Mouse (Mus musculus) adrenal gland, postnatal 25 days (tissue): ENCODE measurements around the gene Gpr62. TPM values are rescaled to one million over a fixed set of nuclear protein-coding genes. Genes with fewer than 3 reads are reported as not detected.
"Not testable (repeated sequence)": the region's sequence is repeated elsewhere in the genome, so short reads cannot be mapped to it uniquely, and the experiment has no call there.

Experiments
- DNase-seq: peaks from one replicate; pipeline ENCODE4 v3.0.0; 2021; ENCODE audit warnings: mixed read lengths
- long read RNA-seq: library from polyadenylated mRNA; stranded (forward); transcript quantifications from one replicate; pipeline ENCODE4 v2.0.0, GENCODE M21; 2021
- total RNA-seq: library from RNA; stranded (reverse); gene quantifications from 2 replicates; pipeline ENCODE4 v1.2.3, GENCODE M21; 2021

The Gpr62 gene
- total RNA-seq, result 0.21 TPM in 1 of 2 replicates, not detected in the other
- long read RNA-seq, result 0 reads

DNA sequence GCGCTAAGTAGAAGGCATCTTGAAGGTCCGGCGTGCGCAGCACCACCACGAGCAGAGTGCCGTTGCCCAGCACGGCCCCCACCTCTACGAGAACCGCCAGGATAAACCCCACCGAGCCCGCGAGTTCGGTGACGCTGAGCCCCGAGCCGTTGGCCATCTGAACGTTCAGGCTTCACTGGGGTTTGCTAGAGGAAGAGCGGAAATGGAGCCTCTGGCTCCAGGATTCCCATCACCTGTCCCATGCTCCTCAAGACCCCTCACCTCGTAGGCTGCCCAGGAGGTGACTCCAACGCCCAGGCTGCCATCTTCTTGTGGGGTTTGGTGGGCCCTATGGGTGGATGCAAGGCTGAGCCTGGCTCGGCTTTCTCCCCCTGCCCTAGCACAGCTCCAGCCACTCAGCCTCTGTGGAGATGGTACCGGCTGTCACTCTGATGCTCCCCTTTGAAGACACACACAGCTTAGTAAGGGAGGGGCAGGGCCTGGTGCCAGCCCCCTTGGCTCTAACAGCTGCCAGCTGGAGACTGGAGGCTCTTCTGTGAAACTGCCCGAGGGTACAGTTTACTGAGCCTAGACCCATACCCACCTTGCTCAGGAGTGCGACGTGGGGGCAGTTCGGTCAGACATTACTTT, at the start of gene Gpr62:
TSS of gene Gpr62 (minus strand) at position 368 of the 630 bp plus-strand sequence.
- peak; percentile 28 for DNase-seq

DNA sequence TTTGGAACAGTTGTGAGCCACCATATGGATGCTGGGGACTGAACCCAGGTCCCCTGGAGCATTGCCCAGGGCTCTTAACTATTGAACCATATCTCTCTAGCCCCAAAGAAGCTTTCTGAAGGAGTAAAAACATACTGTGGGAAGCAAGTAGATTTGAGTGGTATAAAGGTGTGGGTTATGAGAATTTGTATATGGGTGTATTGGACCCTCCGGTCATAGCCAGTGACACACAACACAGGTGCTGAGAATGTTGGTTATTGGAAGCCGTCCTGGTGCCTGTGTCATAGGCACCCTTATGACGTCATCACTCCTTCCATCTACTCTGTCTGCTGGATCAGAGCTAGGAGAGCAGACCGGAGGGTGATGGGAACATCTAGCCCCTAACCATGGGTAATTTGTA, 48.5 kb upstream of the Gpr62 start, which contains the start of gene Iqcf5:
TSS of gene Iqcf5 (plus strand) at position 301 of the 400 bp plus-strand sequence.
- no peak for DNase-seq

DNA sequence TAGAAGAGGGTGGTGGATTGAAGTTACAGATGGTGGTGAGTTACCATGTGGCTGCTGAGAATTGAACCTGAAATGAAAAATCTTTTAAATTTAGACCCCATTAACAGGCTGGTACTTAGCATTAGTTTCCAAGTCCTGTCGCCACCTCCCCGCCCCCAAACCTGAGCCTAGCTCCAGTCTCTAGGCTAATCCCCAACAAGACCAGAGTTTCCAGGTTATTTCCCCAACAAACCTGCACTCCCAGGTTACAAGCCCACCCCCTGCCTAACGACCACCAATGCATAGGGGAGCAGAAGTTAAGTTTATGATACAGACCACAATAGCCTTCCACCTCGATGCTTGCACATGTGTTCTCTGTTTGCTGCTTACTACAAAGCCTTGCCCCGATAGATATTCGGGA, 47.8 kb upstream of the Gpr62 start:
- no peak for DNase-seq

DNA sequence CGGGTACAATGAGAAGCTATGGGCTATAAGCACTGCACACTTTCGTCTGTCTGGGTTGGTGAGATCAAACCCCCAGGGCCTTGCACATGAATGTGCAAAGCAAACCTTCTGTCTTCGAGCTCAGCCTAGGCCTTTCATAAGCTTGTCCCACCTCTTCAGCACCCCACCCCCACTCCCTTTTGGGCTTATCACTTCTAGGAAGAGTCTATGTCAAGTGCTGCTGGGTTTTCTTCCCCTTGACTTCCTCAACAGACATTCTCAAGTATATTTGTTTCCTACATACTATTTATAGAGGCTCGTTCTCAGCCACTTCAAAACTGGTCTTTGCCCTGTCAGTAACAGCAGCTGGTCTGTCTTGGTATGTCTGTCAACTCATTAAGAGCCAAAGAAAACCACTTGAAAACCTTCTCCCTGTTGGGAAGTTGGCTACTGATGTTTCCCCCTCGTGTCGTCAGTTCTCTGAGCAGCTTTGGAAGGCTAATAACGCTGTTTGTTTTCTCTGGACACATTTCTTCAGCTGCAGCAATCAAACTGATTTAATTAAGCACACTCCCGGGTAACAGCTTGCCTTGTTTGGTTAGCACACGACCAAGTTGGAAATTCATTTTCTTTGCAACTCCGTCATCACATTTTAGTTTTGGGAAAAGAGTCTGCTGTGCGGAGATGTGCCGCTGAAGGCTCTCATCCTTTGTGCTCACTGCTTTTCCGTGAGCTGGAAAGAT, 47.2 kb upstream of the Gpr62 start:
- no peak for DNase-seq

DNA sequence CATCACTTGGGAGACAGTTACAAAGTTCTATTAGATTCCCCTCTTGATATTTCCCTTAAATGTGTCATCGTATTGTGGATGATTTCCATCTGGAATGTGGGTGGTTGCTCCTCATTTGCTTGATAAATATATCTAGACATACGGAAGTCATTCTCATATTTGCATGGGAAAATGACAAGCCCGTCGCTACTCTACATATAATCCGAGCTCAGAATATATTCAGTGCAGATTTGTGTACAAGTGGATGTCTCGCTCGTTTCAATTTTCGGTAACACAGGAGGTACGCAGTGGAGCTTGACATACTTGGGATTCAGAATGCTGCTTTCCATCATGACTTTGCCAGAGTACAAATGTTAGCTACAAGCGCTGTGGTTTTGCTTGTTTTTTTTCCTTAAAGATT, 43.6 kb upstream of the Gpr62 start:
- no peak for DNase-seq

DNA sequence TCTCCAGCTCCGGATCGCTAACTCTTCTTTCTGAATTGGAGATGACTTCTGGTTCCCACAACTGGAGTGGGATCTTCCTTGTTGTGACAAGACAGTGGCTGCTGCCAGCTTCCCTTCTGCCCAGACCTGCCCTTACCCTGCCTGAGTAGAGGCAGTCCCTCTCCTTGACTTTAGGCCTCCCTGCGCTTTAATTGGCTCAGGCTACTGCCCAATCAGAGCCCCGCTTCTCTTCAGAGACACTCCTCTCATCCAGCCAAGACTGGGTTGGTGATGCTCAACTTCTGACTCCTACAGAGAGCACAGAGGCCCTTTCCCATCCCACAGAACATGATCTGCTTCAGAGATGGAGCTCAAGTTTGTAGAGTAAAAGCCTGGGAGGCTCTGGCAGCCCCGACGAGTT, 38.5 kb upstream of the Gpr62 start:
- DNase-seq, result no peak

DNA sequence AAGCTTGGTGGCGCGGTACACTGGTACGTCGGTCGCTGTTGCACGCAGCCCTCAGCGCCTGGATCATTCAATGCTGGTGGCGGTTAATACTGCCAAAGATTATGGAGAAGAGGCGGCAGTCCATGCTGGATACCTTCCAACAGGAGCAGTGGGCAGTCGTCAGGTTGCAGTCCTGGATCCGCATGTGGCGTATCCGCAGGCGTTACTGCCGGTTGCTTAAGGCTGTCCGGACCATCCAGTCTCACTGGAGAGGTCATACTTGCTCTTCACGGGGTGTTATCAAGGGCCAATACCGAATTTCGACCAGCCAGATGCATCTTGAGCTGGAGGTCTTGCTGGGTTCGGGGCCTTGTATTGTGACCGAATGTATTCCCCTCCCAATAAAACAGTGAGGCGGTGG, 36.1 kb upstream of the Gpr62 start:
- DNase-seq, result no peak

DNA sequence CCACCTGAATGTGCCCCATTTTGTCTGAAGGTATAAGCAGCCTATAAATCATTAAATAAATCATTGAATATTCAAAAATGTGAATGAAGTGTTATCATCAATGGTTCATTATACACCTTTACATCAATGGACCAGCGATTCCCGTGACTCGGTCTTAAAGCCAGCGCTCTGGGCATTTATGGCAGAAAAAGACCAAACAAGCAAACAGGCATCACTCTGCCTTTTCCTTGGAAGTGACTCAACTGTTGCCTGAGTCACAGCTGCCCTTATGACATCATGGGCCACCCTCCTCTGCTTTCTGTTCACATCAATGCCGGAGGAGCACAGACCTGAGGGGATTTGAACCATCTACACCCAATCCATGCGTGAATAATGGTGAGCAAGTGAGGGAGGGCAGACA, 33.9 kb upstream of the Gpr62 start, which contains the start of gene Iqcf1:
TSS of gene Iqcf1 (plus strand) at position 301 of the 400 bp plus-strand sequence.
- no peak for DNase-seq

DNA sequence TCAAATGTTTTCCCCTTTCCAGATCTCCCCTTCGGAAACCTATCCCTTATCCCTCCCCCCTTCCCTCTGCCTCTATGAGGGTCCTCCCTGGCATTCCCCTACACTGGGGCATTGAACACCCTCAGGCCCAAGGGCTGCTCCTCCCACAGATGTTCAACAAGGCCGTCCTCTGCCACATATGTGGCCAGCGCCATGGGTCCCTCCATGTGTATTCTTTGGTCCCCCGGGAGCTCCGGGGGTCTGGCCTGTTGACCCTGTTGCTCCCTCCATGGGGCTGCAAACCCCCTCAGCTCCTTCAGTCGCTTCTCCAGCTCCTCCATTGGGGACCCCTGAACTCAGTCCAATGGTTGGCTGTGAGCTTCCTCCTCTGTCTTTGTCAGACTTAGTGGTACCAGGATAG, 21.9 kb upstream of the Gpr62 start:
- DNase-seq, result not testable (repeated sequence)

DNA sequence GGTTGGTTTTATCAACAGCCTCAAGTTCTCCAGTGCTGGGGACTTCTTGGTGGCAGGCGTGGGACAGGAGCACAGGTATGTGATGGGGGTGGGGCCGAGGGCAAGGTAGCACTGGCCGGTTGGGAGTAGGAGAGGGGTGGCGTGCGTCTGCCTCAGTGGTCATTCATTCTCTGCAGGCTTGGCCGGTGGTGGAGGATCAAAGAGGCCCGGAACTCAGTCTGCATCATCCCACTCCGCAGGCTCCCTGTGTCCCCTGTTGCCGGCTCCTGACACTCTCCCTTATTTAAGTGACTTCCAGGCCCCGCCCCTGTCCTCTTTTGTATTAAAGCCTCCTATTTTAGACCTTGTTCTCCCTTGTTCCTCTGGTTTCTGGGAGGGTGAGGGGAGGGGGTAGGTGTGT, 19.3 kb upstream of the Gpr62 start:
- no peak for DNase-seq

DNA sequence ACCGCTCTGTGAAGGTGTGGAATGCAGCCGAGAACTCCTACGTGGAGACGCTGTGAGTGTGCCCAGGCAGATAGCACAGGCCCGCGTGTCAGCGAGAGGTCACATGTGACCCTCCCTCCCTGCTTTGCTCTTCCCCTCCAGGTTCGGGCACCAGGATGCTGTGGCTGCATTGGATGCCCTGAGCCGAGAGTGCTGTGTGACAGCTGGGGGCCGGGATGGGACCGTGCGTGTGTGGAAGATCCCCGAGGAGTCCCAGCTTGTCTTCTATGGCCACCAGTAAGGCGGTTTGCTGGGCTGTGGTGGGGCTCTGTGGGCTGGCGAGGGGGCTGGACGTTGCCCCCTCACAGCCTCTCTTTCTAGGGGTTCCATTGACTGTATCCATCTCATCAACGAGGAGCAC, 17.9 kb upstream of the Gpr62 start:
- no peak for DNase-seq

DNA sequence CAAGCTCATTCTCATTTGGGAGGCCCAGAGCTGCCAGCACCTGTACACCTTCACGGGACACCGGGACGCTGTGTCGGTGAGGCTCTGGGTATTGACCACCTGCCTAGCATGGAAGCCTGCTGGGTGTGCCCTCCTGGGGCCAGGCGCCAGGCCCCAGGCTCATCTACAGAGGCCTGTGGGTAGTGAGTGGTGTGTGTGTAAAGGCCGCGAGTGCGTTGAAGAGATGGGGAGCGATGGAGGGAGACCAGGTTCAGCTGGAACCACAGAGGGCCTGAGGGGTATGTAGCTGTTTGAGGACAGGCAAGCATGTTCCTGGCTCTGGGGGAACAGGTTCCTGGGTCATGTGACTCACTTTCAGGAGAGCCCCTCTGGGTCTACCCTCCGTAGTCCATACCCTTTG, 17.4 kb upstream of the Gpr62 start:
- no peak for DNase-seq

DNA sequence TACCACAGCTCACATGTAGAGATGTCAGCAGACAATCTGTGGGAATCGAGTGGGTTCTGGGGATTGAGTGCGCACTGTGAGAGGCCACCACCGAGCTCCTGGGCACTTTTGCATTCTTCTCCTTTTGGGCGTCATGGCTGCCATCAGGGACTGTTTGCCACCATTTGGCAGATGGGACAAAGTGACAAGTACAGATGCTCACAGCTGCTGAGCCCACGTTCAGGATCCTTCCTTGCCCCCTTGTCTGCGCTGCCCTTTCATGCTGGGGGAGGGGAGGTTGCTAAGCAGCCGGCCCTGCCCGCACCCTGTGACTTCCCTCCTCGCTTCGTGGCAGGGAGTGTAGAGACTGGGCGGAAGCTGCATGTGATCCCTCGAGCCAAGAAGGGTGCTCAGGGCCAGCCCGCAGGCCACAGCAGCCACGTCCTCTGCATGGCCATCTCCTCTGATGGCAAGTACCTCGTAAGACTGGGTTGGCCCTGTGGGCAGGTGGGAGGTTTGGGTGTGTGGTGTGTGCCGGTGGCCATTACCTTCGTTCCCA, 16.9 kb upstream of the Gpr62 start:
- DNase-seq, result no peak

DNA sequence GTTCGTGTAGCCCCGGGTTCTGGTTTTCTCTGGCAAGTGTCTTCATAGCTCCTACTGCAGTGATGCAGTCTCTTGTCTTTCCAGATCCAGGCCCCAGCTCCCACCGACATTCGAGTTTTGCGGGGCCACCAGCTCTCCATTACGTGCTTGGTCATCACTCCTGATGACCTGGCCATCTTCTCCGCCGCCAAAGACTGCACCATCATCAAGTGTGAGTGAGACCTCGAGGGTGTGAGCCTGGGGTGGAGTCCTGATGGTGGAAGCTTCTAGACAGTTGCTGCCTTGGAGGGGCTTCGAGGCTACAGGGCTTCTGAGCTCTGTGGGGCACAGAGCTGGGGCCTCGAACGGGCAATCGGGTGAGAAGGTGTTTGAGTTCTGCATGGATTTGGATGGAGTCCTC, 15.9 kb upstream of the Gpr62 start:
- DNase-seq, result no peak

DNA sequence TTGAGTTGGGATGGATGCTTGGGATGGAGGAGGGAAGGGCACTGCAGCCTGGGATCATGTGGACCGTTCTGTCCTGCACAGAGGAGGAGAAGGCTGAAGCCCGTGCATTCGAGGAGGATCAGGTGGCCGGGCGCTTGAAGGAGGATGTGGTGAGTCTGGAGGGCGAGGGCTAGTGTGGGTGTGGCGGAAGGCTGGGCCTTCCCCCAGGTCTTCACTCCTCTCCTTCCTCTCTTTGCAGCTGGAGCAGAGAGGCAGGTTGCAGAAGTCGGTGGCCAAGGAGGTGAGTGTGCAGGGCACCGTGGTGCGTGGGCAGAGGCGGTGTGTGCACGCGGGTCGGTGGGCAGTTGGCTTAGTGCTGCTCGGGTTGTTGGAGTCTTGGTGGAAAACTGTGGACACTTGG, 15.3 kb upstream of the Gpr62 start:
- no peak for DNase-seq

DNA sequence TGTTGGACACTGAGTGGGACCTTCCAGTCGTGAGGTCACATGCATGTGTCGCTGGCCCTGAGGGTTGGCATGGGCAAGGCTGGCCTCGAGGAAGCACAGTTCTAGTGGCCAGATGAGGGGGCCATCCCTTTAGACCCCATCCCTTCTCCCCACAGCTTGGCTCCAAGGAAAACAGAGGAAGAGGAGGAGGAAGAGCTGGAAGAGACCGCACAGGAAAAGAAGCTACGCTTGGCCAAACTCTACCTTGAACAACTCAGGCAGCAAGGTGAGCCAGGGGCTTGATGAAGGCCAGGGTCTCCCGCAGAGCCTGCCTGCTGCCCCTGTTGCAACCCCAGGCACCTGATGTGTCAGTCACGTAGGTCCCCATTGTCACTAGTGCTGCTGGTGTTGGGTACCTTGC, 14.8 kb upstream of the Gpr62 start:
- no peak for DNase-seq

DNA sequence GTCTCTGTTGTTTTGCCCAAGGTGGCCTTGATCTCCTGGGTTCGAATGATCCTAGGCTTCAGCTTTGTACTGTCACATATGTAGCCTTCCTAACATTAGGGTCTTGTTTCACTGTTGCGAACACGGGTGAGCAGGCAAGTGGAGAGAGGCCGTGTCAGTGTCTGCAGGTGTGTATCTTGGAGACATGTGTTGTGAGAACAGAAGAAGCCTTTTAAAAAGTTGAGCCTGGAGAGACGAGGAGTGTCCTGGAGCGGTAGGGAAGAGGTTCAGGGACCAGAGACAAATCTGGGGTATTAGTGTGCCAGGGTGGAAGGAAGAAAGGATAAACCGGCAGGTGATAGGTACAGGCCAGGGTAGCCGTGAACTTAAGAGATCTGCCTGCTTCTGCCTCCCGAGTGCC, 12.4 kb upstream of the Gpr62 start:
- no peak for DNase-seq

DNA sequence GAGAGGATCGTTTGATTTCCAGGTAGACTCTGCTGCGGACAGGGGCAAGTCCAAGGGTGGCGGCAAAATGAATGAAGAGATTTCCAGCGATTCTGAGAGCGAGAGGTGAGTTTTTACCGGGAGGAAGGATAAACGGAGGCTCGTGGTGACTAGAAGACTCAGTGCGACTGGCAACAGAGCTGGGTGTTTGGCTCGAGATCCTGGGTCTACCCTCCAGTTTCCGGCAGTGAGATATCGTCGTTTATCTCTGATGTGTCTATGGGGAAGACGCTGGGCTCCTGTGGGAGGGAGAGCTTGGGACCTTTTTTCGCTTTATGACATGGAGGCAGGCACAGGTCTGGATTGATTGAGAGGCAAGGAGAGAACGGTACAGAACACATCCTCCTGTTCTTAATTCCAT, 11.9 kb upstream of the Gpr62 start:
- DNase-seq, result no peak

DNA sequence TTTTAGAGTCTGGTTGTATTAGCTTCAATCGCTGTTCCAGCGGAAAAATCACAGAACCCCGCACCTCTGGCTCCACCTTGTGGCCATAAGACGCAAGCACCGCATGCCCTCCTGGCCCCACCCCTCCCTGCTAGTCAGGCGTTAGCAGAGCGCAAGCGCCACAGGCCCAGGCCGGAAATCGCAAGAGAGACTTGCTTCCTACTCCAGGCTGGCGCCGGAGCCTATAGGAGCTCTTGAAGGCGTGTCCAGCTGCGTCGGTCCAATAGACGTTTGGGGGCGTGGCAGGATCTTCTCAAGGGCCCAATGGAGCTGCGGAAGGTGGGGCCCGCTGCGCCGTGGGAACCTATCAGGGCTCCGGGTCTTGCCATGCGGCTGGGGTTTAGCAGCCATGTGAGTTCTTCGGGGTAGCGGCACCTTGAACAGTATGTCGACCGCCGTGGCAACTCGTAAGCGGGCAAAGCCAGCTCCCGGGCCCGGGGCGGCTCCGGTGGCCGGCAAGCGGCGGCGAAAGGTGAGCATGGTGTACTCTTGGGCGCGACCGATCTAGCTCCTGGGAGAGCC, 11.3 kb upstream of the Gpr62 start, which contains the start of gene Parp3:
TSS of gene Parp3 (minus strand) at position 26 of the 561 bp plus-strand sequence.
- DNase-seq, result peak; percentile 97

DNA sequence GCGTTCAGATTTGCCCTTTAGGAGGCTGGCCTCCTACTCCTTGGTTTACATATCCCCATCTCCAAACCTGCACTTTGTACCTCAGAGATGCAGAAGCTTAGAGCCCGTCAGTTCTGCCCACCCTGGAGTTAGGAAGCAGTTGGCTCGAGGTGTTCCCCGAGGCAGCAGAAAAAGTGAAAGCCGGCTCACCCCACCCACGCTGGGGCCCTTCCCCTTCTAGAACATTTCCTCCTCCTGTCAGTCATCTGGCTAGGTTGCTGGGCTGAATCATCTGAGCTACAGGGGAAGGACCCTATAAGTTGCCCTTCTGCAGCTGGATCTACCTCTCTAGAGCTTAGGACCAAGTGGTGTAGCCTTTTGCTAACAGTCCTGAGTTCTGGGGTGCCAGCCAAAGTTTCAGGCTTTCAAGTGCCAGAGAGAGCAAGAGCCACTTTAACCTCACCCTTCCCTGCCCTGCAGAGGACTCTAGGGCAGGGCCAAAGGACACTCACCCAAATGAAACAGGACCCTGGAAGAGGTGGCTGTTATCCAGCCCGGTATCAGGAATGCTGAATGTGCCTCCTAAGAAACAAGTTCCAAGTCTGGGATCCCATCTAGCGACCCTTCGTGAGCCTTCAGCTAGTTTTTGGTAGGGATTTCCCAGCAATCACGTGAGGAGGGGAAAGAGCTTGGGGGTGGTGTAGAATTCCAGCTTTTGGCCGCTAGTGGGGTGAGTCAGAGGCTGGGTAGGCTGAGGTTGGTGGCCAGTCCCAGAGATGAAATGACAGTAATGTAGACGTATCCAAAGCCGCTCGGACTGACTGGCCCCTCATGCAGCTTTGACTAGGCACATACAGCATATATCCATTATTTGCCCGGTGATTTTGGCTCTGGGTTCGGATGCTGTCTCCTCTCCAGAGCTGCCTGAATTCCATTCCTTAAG, 10.5 kb upstream of the Gpr62 start:
- peak; percentile 60 for DNase-seq

DNA sequence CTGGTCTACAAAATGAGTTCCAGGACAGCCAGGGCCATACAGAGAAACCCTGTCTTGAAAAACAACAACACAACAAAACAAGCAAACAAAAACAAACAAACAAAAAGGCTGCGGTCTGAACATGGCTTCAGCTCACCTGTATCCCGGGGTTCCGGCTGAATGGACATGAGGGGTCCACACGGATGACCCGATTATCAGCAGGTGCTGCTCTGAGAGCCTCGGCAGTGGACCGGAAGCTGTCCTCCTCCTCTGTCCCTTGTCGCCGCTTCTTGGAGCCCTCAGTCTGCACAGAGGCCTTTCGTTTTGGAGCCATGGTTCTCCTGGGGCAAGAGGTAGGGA, 9.9 kb upstream of the Gpr62 start, which contains the start of gene Rrp9:
TSS of gene Rrp9 (plus strand) at position 301 of the 339 bp plus-strand sequence.
- no peak for DNase-seq

DNA sequence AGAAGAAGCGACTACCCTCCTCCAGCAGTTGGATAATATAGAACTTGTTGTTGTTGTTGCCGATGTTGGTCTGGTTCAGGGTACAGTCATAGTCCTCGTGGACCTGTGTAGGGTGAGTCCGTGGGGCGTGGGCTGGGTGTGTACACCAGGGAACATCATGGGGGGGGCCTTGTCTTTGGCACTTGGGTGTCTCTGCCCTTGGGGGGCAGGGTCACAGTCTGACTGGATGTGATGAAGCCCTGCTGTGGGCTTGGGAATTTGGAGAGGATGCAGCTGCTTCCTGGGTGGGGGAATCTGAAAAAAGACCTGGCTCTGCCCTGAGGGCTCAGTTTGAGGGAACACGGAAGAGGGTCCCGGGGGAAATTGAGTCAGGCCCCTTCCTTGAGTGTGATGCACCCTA, 9.3 kb upstream of the Gpr62 start:
- peak; percentile 20 for DNase-seq
